ENCODE assay signal across 8 mouse cellular contexts in genomic region chr13:53472614-53473124, GRCm38 (mm10). TPM values are rescaled to one million over a fixed set of nuclear protein-coding genes. Genes with fewer than 3 reads are reported as not detected.
DNase-seq lines count a peak whose midpoint lies in the region; ATAC-seq and TF ChIP-seq lines count a peak whose summit lies in the region.

Gene Msx2 (minus strand): TSS chr13:53473074.

- H3K4me2 ChIP-seq in forebrain, embryonic 12.5 days = peak within 1 kb of the TSS; percentile 78

- H3K36me3 ChIP-seq in G1E (replicated peaks) = no peaks in the 10 kb centered on the region
- H3K36me3 ChIP-seq in forebrain, embryonic 12.5 days (replicated peaks) = no peaks in the 10 kb centered on the region
- H3K36me3 ChIP-seq in small intestine, adult 2 months (ENCODE audit: control insufficient read depth, insufficient read depth, low read length) = no peaks in the 10 kb centered on the region

- no peak for DNase-seq in G1E (ENCODE audit: low spot score)
- DNase-seq in heart, postnatal 36 days = peak; percentile 56 to 63
- peak; percentile 13 to 47 for DNase-seq in layer of hippocampus, adult 2 months (ENCODE audit: low spot score in 2 of 2)
- DNase-seq in lung, postnatal 10 days = peak; percentile 66

- TF ChIP-seq CTCF in G1E (IDR thresholded peaks at IDR 0.05; ENCODE audit: low read depth, low read length) = no peak
- TF ChIP-seq CTCF in layer of hippocampus, adult 2 months (conservative IDR thresholded peaks at IDR 0.05) = no peak
- no peak for TF ChIP-seq CTCF in small intestine, adult 2 months (IDR thresholded peaks at IDR 0.05; ENCODE audit: extremely low read depth, insufficient read length, insufficient replicate concordance, low read depth, low read length)

- H3K27me3 ChIP-seq in G1E (ENCODE audit: insufficient read depth, low read length) = no peaks in the 10 kb centered on the region
- H3K27me3 ChIP-seq in forebrain, embryonic 12.5 days = peaks cover 99% of the 10 kb centered on the region
- H3K27me3 ChIP-seq in small intestine, adult 2 months (ENCODE audit: control insufficient read depth, insufficient read depth, low read length) = peaks cover 68% of the 10 kb centered on the region

- ATAC-seq in G1E (ENCODE audit: extremely low read depth, insufficient number of reproducible peaks, low FRiP score, poor library complexity, severe bottlenecking) = no peak
- peak; percentile 31; the same call in 1 of the 2 replicates for ATAC-seq in cerebellum, adult (ENCODE audit: insufficient number of reproducible peaks, low FRiP score, low TSS enrichment)
- peak; percentile 95 for ATAC-seq in forebrain, embryonic 12.5 days (ENCODE audit: low FRiP score)
- no peak for ATAC-seq in erythroid progenitor cell, adult 5-6 weeks (replicated peaks; ENCODE audit: low FRiP score, poor library complexity, severe bottlenecking)

- no peaks in the 10 kb centered on the region for H3K4me1 ChIP-seq in G1E (ENCODE audit: insufficient read depth, low read depth, low read length)
- H3K4me1 ChIP-seq in forebrain, embryonic 12.5 days = peaks cover 30% of the 10 kb centered on the region
- peaks cover 2% of the 10 kb centered on the region; the same call in 1 of the 2 replicates for H3K4me1 ChIP-seq in small intestine, adult 2 months (ENCODE audit: control insufficient read depth, insufficient read depth, insufficient read length, low read length)

- no peak for TF ChIP-seq POLR2A in small intestine, adult 2 months (IDR thresholded peaks at IDR 0.05; ENCODE audit: low read depth, low read length)

- WGBS in forebrain, embryonic 12.5 days = under 1% methylated on average over 38 of the region's 38 CpGs
- WGBS in small intestine, adult 2 months = 1% methylated on average over 38 of the region's 38 CpGs

- peak within 1 kb of the TSS; percentile 16; the same call in 1 of the 2 replicates for H3K4me3 ChIP-seq in G1E (ENCODE audit: low read depth, low read length)
- peak within 1 kb of the TSS; percentile 48 for H3K4me3 ChIP-seq in forebrain, embryonic 12.5 days (replicated peaks)
- H3K4me3 ChIP-seq in layer of hippocampus, adult 2 months = peak within 1 kb of the TSS; percentile 43
- peak within 1 kb of the TSS; percentile 50 for H3K4me3 ChIP-seq in small intestine, adult 2 months (ENCODE audit: low read depth, low read length)

- intact Hi-C loops in heart, postnatal 36 days (cut with DNase I) = no loop called here

- H3K27ac ChIP-seq in forebrain, embryonic 12.5 days = 0 out of 2 replicates have a peak within 1 kb of the TSS, but pooled peaks have one; percentile 36
- H3K27ac ChIP-seq in layer of hippocampus, adult 2 months = no peak within 1 kb of the TSS
- H3K27ac ChIP-seq in small intestine, adult 2 months (ENCODE audit: insufficient read depth, low read depth, low read length) = no peak within 1 kb of the TSS

- H3K9ac ChIP-seq in forebrain, embryonic 12.5 days = peak within 1 kb of the TSS; percentile 42; the same call in 1 of the 2 replicates

- H3K9me3 ChIP-seq in G1E (replicated peaks) = peaks cover 54% of the 10 kb centered on the region
- no peaks in the 10 kb centered on the region for H3K9me3 ChIP-seq in forebrain, embryonic 12.5 days

RNA-seq across cellular contexts. Expression of gene Msx2, which starts in this region (rescaled TPM):
- total RNA-seq in G1E (2014; fragmentation: Nextera tagmentation) (not detected in 2 replicates), G1E (2017) (0.27 TPM in 1 of 2 replicates, not detected in the other)
- polyA plus RNA-seq in G1E (2012) = not detected in 2 replicates
- polyA plus RNA-seq in forebrain, embryonic 12.5 days (2016; fragmentation: Nextera tagmentation; extraction: Ambion mirVana) = 9.8 and 19.6 TPM in 2 replicates
- under 1 TPM; 0.62 to 0.67 TPM for total RNA-seq in heart, postnatal 36 days (2021)
- total RNA-seq in layer of hippocampus, adult 2 months (2021) = 1 to 10 TPM in 1 of 2 experiments, under 1 TPM in 1; 0.69 to 1.1 TPM
- 0.11 TPM in 1 of 2 replicates, not detected in the other for polyA plus RNA-seq in small intestine, adult 2 months (2012; rRNA removed)
- not detected in 2 replicates for total RNA-seq in erythroid progenitor cell, adult 5-6 weeks (2015; ENCODE audit: low replicate concordance)
- total RNA-seq in erythroid progenitor cell, adult 5-6 weeks (2017; ENCODE audit: low replicate concordance) = not detected in 2 replicates

Comparison
In these comparisons a context has a peak if more than half of its experiments do, and no peak if none do; other contexts are left out.
1. Peak in DNase-seq in heart, postnatal 36 days; RNA of the gene not detected or under 1 TPM.
2. ATAC-seq: peak in cerebellum, adult (single experiment) and forebrain, embryonic 12.5 days (single experiment); none in G1E (single experiment) and erythroid progenitor cell, adult 5-6 weeks (single experiment).
3. Peak in every context shown above with its lines, with median percentiles within 50 percentile points of each other: H3K4me3 ChIP-seq.